Mouse (Mus musculus) spleen, adult 2 months (tissue): Measurements from ENCODE around the gene Cyp2j13. TPM values are rescaled to one million over a fixed set of nuclear protein-coding genes. Genes with fewer than 3 reads are reported as not detected.
"Not testable (repeated sequence)": the region's sequence is repeated elsewhere in the genome, so short reads cannot be mapped to it uniquely, and the experiment has no call there.

ENCODE experiments used
- DNase-seq, 2 experiments: peaks; one replicate each; pipeline versions ENCODE4 v3.0.0 to v3.0.0-alpha.2; 2012 to 2021; ENCODE audit warnings: low spot score in 2 of 2, low read depth in 1 of 2
- H3K27ac ChIP-seq: fragments of 200-500 bp; 2 replicates; pipeline ENCODE4 v1.5.1; 2012; ENCODE audit warnings: low read length, inconsistent platforms; ENCODE audit not compliant: insufficient read depth
- H3K27me3 ChIP-seq: fragments of 200-500 bp; 2 replicates; pipeline ENCODE4 v1.6.1; 2012; ENCODE audit warnings: mild to moderate bottlenecking, moderate library complexity, low read length, inconsistent platforms; ENCODE audit not compliant: control insufficient read depth, insufficient read depth
- H3K36me3 ChIP-seq: fragments of 200-500 bp; 2 replicates; pipeline ENCODE4 v1.6.1; 2012; ENCODE audit warnings: mild to moderate bottlenecking, low read length, inconsistent platforms; ENCODE audit not compliant: control insufficient read depth, insufficient read depth
- H3K4me1 ChIP-seq: fragments of 200-500 bp; 2 replicates; pipeline ENCODE4 v1.6.1; 2011; ENCODE audit warnings: inconsistent platforms; ENCODE audit not compliant: control insufficient read depth, insufficient read depth, insufficient read length
- H3K4me3 ChIP-seq: fragments of 200-500 bp; 2 replicates; pipeline ENCODE4 v1.5.1; 2011; ENCODE audit warnings: mild to moderate bottlenecking, inconsistent platforms; ENCODE audit not compliant: insufficient read depth, insufficient read length; ENCODE audit errors: extremely low read depth
- CTCF ChIP-seq: fragments of 200-500 bp; IDR thresholded peaks from 2 replicates; pipeline ENCODE4 v1.5.1; 2011; ENCODE audit warnings: mild to moderate bottlenecking, inconsistent platforms; ENCODE audit not compliant: insufficient read depth, insufficient read length, insufficient replicate concordance; ENCODE audit errors: extremely low read depth
- POLR2A ChIP-seq: fragments of 200-500 bp; IDR thresholded peaks from 2 replicates; pipeline ENCODE4 v1.6.1; 2011; ENCODE audit warnings: low read depth, low read length, inconsistent platforms
- WGBS: fragments of 180-500 bp; shearing (Covaris S2); methylation state at CpG from one replicate; pipeline ENCODE4 v1.1.7; 2018; 5-methylcytosine and 5-hydroxymethylcytosine counted together
- polyA plus RNA-seq: library from polyadenylated mRNA; depleted of rRNA; stranded (reverse); fragments of >200 nt; gene quantifications from 2 replicates; pipeline ENCODE4 v1.2.3, GENCODE M21; 2012; rRNA removed

The Cyp2j13 gene
- polyA plus RNA-seq: not detected in 2 replicates

DNA sequence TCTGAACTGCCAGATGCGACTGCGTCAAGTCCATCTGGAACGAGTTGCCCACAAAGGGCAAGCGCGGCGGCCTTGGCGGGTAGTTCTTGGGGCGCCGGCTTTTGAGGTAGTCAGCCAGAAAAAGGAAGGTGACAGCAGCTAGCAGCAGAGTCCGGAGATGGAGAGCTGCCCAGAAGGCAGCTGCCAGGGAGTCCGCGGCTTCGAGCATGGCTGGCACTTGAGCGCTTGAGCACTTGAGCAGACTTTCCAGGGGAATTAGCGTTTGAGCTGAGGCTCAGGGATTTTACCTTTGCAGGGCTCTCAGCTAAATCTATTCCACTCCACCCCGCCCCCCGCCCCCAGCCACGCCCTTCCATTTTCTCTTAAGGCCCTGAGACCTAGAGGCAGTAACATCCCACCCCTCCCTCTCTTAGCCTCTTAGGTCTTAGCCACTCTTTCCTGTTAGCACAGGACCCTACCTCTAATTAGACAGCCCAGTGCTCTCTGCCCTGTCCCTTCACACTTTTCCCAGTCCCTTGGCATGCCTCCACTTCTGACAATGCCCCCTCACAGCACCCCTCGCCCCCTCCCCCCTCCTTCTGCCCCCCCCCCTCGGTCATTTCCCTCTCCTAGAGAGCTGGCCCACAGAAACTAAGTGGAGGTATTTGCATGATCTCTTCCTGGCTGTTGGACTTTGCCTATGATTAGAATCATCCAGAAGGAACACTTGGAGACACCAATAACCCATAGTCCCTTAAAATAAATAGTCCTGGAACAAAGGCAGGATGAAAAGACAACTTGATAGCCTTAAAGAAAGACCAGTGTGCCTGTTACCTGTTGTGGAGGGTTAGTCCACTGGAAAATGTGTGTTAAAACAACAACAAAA, at the start of gene Cyp2j13:
Gene Cyp2j13, minus strand, starts transcription at position 286 of the 865 bp plus-strand sequence.
- TF ChIP-seq POLR2A (no peak), CTCF (no peak)

DNA sequence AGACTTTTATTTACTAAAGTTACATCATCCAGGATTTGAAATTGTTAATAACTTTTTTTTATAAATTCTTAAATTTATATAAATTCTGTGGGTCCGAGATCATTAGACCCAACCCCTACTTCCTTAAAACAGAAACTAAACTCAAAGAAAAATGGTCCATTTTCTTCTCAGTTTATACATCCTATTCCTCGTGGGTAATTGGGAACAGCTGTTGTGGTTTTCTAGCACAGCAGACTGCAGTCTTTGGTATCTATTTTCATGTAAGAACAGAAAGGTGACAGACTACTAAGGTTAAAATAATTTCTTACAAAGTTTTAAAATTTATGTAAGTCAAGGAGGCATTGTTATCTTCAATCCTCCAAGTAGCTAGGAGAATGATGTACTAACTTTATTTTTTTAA, 19.5 kb upstream of the Cyp2j13 start:
- H3K27ac ChIP-seq: no peak overlapping the region
- no peaks in the 10 kb centered on the region for H3K27me3 ChIP-seq
- no peak for TF ChIP-seq CTCF
- no peak for TF ChIP-seq POLR2A
- no peak overlapping the region for H3K4me3 ChIP-seq
- H3K4me1 ChIP-seq: no peaks in the 10 kb centered on the region
- H3K36me3 ChIP-seq: no peaks in the 10 kb centered on the region
- WGBS: 37% methylated on average over 2 of the region's 2 CpGs
- no peak for DNase-seq

More for the DNA sequence above, at the start of gene Cyp2j13:
- no peak for DNase-seq
- WGBS: 12% methylated on average over 20 of the region's 20 CpGs
- Histone ChIP-seq H3K27me3 (no peaks in the 10 kb centered on the region), H3K36me3 (no peaks in the 10 kb centered on the region), H3K27ac (no peak within 1 kb of the TSS), H3K4me3 (no peak within 1 kb of the TSS), H3K4me1 (no peaks in the 10 kb centered on the region)

DNA sequence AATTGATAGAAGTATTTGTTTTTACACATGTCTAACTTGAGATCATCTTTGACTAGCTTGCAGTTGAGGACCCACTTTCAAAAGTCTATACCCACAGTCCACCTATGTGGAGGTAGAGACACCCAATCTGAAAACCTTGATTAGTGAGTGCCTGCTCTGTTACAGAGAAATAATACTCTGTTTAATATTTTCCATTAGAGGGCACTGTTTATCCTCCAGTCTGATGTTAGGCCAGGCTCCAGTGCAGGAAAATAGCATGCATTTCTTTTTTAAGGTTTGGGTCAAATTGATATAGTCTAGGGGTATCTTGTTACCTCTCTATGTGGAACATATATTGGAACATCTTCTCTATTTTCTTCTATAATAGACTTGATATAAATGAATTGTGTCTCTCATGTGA, 14.5 kb upstream of the Cyp2j13 start:
- H3K27ac ChIP-seq: no peak overlapping the region
- no peak for TF ChIP-seq POLR2A
- no peak for TF ChIP-seq CTCF
- H3K4me3 ChIP-seq: no peak overlapping the region
- no peaks in the 10 kb centered on the region for H3K4me1 ChIP-seq
- H3K36me3 ChIP-seq: no peaks in the 10 kb centered on the region
- no peaks in the 10 kb centered on the region for H3K27me3 ChIP-seq
- no peak for DNase-seq

DNA sequence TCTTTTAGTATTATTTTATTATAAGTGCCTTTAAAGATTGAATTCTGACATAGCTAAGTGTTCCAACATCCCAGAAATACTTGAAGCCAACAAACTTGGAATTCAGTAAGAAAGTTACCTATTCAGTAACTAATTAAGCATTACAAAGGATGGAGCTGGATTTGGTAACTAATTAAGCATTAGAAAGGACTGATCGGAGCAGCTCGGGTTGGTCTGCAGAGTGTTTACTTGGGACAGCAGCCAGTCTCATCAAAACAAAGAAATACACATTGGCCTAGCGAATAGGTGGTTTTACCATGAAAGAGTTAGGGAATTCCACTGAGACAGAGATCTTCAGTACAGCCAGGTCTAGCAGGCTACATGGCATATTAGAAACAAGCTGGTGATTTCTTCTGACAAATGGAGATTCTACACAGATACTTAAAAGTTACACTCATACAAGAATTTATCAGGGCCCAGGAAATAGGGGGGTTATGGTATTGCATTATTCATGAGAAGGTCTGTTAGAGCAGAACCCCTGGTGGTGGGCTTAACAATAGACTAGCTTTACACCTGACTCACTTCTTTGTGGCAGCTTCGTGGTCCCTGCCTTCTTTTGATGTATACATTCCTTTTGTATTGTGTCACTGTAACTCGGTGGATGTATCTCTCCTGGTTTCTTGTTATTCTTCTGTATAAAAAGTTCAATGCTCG, 12.2 kb upstream of the Cyp2j13 start:
- H3K27ac ChIP-seq, H3K27me3 ChIP-seq, H3K4me3 ChIP-seq, H3K4me1 ChIP-seq, H3K36me3 ChIP-seq, DNase-seq: not testable (repeated sequence)
- 73% methylated on average over 6 of the region's 6 CpGs for WGBS

DNA sequence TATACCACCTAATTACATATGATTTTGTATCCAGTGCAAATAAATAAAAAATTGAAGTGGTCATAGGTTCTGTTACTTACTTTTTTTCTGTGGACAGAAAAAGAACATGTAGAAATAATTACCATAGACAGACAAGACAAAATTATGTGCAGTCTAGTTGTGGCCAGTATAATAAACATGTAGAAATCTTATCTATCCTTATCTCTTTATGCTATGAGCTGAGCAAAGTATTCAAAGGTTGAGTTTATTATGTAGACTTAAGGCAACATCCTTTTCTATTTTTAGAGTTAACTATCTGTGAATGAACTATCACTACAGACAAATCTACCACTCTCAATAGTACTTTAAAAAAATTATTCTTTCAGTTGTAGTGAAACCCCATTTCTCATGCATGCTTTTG, 962 bp upstream of the Cyp2j13 start:
- DNase-seq: no peak
- no peaks in the 10 kb centered on the region for H3K27me3 ChIP-seq
- no peak overlapping the region for H3K27ac ChIP-seq
- H3K4me1 ChIP-seq: no peaks in the 10 kb centered on the region
- no peak overlapping the region for H3K4me3 ChIP-seq
- no peak for TF ChIP-seq CTCF
- TF ChIP-seq POLR2A: no peak
- no peaks in the 10 kb centered on the region for H3K36me3 ChIP-seq

DNA sequence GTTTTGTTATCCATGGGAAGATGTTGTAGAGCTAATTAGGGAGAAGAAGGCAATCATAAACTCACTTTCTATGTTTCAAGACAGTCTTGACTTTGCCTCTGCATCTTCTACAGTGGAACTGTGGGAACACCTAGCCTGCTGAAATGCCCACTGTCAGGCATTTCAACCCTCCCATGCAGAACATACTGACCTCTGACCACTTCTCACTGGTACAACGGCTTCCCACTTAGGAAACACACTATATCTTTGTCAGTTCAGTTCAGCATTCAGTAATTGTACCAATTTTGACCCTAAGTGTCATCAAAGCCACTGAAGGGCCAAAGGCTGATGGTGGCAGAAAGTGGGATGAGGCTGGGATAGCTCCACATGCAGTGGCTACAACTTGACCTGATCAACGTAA, 15.3 kb downstream of the Cyp2j13 start:
- DNase-seq: no peak
- 82% methylated on average over 2 of the region's 2 CpGs for WGBS
- no peak for TF ChIP-seq CTCF
- no peak for TF ChIP-seq POLR2A
- Histone ChIP-seq H3K27me3 (no peaks in the 10 kb centered on the region), H3K4me1 (no peaks in the 10 kb centered on the region), H3K4me3 (no peak overlapping the region), H3K27ac (no peak overlapping the region), H3K36me3 (no peaks in the 10 kb centered on the region)

DNA sequence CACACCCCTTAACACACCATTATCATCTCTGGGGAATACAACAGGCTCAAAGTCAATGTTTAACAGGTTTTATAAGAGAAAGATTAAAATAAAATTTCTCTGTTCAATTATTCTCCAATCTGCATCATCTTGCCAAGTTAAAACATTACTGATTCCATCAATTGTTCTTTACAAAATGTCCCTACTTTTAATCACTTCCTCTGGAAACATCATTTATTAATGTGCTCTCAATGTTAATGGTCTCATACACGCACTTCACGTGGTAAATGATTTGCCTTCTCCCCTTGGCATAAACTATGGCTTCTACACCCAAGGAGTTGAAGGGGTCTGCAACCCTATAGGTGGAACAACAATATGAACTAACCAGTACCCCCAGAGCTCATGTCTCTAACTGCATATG, 17.2 kb downstream of the Cyp2j13 start:
- Histone ChIP-seq H3K4me3 (no peak overlapping the region), H3K4me1 (no peaks in the 10 kb centered on the region), H3K27ac (no peak overlapping the region), H3K36me3 (no peaks in the 10 kb centered on the region), H3K27me3 (no peaks in the 10 kb centered on the region)
- TF ChIP-seq CTCF (no peak), POLR2A (no peak)
- 93% methylated on average over 2 of the region's 2 CpGs for WGBS
- DNase-seq: no peak
